Mouse (Mus musculus) CH12.LX (cell line): ENCODE measurements around the gene Gm3371.
"Not testable (repeated sequence)": the region's sequence is repeated elsewhere in the genome, so short reads cannot be mapped to it uniquely, and the experiment has no call there.

Source experiments
- BHLHE40 ChIP-seq: IDR thresholded peaks from 2 replicates; pipeline ENCODE4 v1.6.1; 2011; ENCODE audit warnings: mild to moderate bottlenecking, low read depth, low read length, improper control_type of control experiment
- CHD2 ChIP-seq: IDR thresholded peaks from 2 replicates; pipeline ENCODE4 v1.6.1; 2011; ENCODE audit warnings: low read length, improper control_type of control experiment
- CTCF ChIP-seq, 2 experiments: IDR thresholded peaks in 1 of 2; conservative IDR thresholded peaks in 1 of 2; 2 replicates each; pipeline ENCODE4 v1.5.1; 2011 to 2012; ENCODE audit warnings: low read depth in 2 of 2, low read length in 2 of 2, improper control_type of control experiment in 1 of 2, inconsistent platforms in 1 of 2, mild to moderate bottlenecking in 1 of 2, moderate library complexity in 1 of 2
- EP300 ChIP-seq: IDR thresholded peaks from 2 replicates; pipeline ENCODE4 v1.6.1; 2011; ENCODE audit warnings: low read length, improper control_type of control experiment
- HCFC1 ChIP-seq: IDR thresholded peaks from 2 replicates; pipeline ENCODE4 v1.6.1; 2012; ENCODE audit warnings: low read depth, mild to moderate bottlenecking, inconsistent platforms, low read length, improper control_type of control experiment
- KAT2A ChIP-seq: IDR thresholded peaks from 2 replicates; pipeline ENCODE4 v1.6.1; 2012; ENCODE audit warnings: low read length, improper control_type of control experiment, inconsistent platforms; ENCODE audit not compliant: insufficient replicate concordance
- MAFK ChIP-seq: IDR thresholded peaks from 2 replicates; pipeline ENCODE4 v1.6.1; 2011; ENCODE audit warnings: low read length, improper control_type of control experiment; ENCODE audit not compliant: insufficient replicate concordance
- MAX ChIP-seq: IDR thresholded peaks from 2 replicates; pipeline ENCODE4 v1.6.1; 2011; ENCODE audit warnings: low read length, improper control_type of control experiment
- POLR2A ChIP-seq: IDR thresholded peaks from 2 replicates; pipeline ENCODE4 v1.6.1; 2011; ENCODE audit warnings: low read depth, mild to moderate bottlenecking, improper control_type of control experiment, low read length
- TCF12 ChIP-seq: IDR thresholded peaks from 2 replicates; pipeline ENCODE4 v1.6.1; 2014; ENCODE audit warnings: low read depth, mild to moderate bottlenecking, inconsistent platforms, low read length, improper control_type of control experiment
- USF1 ChIP-seq: IDR thresholded peaks from 2 replicates; pipeline ENCODE4 v1.6.1; 2014; ENCODE audit warnings: low read depth, mild to moderate bottlenecking, inconsistent platforms, low read length, improper control_type of control experiment
- ZNF384 ChIP-seq: IDR thresholded peaks from 2 replicates; pipeline ENCODE4 v1.6.1; 2012; ENCODE audit warnings: low read depth, low read length, improper control_type of control experiment, inconsistent platforms

- TF ChIP-seq CTCF (conservative IDR thresholded peaks at IDR 0.05 in 1 of 2, IDR thresholded peaks at IDR 0.05 in 1 of 2; ENCODE audit: low read depth in 2 of 2, low read length in 2 of 2); ZNF384; BHLHE40; MAX; TCF12; EP300; MAFK; KAT2A; USF1; CHD2: not testable (repeated sequence)
- TF ChIP-seq POLR2A (0 out of 2 replicates have a peak, but pooled peaks have one; percentile 29), HCFC1 (peak; percentile 61)
Measured at GRCm38 (mm10) chr14:44384233-44384632, 26.3 kb downstream of the Gm3371 start.
